Mouse (Mus musculus): ENCODE results near the gene Ttc7b.
A peak's percentile ranks its signal among the peaks of the same experiment; 100 is the strongest.

Ttc7b gene

DNA sequence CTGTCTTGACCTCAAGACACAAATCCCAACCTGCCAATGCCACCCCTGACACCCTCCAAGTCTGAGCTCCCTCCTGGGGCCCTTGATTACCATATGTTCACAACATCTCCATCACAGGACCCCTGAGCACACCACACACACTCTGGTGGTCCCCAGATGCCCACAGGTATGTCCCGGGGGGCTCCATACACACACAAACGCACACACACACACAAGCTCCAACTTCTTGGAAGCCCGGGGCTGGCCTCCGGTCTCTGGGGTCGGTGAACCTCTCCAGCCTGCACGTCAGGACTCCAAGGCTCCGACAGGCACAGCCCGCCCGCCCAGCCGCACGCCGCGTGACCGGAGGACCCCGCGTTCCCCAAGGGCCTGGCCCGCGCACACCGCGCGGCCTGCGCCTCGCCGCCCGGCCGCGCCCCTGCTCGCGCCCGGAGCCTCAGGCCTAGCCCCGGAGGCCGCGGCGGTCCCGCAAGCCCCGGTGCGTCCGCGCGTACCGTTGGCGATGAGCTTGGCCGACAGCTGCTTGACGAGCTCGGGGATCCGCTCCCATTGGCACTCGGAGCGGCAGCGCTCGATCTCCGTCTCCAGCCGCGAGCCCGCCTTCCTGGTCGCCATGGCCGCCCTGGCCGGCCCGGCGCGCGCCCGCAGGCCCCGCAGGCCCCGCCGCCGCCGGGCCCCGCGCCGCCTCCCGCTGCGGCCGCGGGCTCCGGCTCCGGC lies 391 bp downstream of the Ttc7b start:
- DNase-seq: peak; percentile 78 to 84

DNA sequence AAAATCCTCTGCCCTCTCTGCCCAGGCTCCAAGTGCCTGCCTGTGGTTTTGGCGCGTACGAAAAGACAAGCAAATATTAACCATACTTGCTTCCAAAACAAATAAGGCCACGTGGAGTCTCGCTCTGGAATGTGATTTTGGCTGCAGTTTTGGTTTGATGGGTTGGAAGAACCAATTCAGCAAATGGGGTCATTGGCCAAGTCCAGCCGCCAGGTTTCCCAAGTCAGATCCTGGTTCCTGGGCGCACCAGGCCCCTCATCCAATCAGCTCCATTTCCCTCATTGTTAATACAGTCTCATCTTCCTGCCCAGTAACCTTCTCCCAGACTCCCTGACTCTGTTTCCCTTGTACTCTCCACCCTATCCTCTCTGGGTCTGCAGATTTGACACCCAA lies 946 bp downstream of the Ttc7b start:
- DNase-seq: peak; percentile 54 to 59

DNA sequence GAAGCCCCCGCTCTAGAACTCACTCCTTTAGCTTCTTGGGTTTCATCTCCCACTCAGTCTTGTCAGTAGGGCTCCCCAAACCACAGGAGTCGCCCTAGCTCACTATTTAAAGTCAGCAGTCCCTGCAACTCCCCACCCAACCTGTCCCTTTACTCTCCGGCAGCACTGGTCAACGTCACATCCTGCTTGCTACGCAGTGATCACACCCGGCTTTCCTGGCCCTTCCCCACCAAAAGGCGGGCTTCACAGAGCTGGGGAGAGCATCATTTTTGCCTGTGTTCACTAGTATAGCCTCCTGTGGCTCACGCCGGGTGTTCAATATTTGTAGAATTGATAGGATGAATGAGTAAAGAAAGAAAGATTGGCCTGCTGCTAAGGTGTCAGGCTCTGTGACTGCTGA lies 3.3 kb downstream of the Ttc7b start:
- no peak for DNase-seq

DNA sequence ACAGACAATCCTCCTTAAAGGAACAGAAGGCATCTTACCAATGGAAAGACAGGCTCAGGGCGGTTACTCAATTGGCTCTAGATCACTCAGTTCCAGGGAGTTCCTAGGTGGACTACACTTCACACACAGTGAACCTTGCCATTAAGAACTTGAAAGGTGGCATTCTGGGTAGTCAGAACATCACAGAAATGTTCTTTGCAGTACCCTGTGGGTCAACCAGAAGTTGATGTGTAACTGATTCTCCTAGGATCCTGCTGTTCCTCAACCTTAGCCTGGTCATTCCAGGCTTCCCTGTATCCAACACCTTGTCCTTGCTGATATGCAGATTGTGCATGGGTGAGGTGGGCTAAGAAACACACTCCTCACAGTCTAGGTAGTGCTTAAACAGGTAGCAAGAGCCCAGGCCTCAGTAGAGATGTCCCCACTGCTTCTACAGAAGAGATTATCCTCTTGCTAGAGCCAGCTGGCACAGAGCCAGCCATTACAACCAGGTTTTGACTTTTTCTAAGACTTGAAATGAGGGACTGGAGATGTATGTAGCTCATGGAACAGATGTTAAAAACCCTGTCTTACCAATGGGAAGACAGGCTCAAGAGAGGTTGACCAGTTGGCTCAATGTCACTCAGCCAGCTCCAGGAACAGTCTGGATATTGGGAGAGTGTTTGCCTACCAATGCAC lies 4.3 kb downstream of the Ttc7b start:
- no peak for DNase-seq

DNA sequence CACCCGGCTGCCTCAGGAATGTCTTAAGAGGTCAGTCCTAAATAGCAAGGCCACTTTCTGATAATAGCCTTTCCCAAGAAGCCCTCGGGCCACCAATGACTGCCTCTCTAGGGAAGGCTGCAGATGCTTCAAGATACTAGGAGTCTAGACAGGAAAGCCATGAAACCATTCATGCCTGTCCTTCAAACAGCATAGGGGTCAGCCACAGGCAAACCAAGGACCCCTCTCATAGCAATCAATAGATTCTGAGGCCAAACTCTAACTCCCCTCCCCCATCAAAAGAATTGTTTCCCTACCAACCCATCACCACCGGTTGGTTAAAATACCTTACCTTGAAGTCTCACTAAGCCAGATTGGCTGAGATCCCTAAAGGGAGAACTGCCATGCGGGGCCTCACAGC lies 5.1 kb downstream of the Ttc7b start:
- DNase-seq: no peak

DNA sequence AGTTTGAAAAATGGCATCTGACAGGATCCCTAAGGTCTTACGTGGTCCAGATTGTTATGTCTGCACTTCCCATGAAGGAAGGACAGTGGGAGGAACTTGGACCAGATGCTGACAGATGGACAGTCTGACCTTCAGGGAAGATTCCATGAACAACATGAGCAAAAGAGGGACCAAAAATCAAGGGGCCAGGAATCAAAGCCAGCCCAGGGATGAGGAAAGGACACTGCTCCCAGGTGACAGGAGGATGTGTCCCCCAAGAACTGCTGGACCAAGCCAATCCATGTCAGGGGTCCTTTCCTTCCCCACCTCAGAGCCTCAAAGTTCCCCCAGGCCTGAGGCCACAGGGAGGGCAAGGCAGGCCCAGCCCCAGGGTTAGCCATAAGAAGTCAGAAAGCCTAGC lies 6.0 kb downstream of the Ttc7b start:
- DNase-seq: no peak

DNA sequence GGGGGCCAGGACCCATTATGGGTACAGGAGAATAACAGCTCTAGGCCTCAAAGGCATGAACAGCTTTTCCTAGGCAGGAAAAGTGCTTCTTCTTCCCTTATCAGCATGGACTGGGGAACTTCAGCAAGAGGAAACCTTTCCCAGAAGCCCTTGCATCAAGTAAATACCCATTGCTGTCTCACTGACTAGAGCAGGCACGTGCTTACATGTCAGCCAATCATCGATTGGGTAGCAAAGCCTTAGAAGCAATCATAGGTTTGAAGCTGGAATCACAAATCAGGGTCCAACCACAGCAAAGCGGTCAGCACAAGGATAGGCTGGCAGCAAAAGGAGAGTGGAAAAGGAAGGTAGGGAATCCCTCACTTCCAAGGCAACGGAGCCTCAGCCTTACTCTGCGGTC lies 7.5 kb downstream of the Ttc7b start:
- no peak for DNase-seq

DNA sequence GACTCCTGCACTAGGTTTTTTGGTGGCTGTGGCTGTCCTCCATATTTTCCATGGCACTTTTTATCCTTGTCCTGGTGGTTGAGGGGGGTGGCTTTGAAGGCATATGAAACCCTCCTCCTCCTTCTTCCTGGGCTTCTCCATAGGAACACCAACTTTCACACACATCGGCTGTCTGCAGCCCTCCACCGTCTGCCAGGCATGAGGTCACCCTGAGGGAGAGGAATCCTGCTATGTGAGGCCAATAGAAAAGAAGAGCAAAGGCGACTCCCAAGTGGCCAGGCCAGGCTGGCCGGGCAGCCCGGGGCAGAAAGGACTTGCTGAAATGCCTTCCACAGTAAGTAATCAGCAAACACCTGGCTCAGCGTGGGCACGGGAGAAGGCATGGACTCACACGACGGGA lies 8.0 kb downstream of the Ttc7b start:
- DNase-seq: no peak

DNA sequence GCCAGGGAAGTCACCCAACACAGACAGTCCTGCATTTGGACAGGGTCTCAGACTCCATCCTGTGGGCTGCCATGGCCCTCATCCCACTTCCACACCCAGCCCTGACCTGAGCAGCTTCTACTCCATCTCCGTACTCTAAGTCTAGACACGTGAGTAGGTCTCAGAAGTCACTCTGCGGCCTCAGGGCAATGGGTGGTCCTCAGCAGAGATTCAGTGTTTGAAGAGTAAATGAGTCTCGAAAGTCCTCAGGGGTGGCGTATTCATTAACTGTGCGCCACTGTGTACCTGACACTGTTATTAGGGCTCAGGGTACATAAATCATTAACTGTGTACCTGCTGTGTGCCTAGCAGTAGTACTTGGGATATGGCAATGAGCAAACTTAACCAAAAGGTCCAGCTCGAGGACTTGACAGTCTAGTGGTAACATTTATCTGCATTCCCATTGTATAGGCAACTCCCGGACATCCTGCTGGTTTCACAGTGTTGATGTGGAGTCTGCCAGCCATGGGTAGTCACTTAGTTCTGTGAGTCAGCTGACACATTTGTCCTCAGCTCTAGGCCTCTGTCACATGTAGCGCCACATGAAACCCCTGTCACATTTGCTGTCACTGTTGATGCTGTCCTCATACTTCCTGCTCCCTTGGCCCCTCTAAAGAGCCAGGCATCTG lies 10.9 kb downstream of the Ttc7b start:
- no peak for DNase-seq

DNA sequence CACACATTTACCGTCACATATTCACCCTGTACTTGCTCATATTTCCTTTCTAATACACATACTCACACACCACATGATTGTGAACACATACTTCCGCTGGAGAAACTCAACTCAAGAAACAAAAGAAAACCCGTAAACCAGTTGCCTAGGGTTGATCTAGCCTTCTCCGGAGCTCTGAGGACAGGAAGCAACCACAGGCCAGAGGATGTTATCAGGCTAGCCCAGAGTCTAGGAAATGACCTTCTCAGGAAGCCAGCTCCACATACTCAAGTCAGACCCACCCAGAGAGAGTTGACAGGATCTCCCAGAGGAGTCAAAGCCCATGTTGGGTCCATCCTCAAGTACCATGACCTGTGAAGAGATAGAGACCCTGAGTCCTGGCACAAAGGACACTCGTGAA lies 12.0 kb downstream of the Ttc7b start:
- no peak for DNase-seq

DNA sequence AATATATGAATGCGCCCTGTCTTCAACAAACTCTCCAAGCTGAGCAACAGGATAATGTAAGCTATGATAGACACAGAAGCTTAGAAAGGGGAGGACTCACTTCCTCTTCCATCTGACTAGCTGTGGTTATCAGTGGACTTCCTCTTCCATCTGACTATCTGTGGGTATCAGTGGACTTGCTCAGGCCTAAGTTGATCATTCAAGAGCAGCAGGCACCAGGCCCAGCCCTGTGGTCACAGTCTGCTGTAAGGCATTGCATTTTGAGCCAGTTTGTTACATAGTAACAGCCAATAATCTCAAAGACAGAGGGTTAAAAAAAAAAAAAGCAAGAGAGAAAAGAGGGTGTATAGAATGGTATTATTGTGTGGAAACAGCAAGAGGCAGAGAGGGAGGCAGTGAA lies 15.1 kb downstream of the Ttc7b start:
- no peak for DNase-seq

DNA sequence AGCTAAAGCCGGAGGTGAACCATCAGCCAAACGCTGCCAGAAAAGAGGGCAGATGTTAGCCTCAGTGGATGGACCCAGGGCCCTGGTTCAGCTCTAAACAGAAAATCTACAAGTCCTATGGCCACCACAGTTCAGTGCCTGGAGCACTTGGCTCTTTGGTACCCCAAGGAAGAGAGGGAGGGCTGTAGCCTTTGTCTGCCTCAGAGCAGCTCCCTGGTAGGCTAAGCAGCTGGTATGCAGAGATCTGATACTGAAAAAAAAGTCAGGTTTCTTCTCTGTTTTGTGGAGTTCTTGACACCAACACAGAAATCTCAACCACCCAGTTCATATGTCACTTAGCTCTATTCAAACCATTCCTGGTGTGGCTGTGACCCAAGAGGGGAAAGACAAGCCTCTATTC lies 16.0 kb downstream of the Ttc7b start:
- no peak for DNase-seq

DNA sequence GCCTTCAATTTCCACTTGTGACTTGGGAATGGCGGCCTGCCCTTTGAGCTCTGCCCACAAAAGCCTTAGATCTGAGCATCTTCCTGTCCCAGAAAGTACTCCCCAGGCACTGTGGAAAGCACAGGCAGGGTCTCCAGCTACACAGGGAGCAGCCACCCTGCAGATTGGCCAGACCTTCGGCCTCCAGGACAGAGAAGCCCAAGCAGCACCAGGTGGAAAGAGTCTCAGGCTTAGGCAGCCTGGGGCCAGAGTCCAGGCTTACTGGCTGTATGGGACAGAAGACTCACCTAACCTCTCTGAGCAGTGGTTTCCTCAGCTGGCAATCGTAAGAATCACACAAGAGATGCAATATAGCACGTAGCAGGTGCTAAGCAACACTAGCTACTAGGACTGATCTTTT lies 17.0 kb downstream of the Ttc7b start:
- no peak for DNase-seq

DNA sequence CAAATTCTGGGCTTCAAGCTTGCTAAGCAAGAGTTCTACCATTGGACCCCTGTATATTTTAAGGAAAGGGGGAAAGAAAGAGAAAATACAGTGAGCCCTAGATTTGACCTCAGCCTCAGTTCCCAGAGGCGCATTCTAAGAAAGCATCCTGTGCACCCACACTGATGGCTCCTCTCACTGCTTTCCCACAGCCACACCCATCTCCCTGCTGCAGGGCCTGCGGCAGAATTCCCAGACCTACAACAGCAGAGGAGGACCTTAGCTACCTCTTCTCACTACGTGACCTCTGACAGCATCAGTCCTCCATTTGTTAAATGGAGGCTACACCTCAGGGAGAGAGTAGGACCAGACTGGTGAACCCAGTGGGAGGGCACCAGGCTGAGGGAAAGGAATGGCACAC lies 18.1 kb downstream of the Ttc7b start:
- DNase-seq: no peak

DNA sequence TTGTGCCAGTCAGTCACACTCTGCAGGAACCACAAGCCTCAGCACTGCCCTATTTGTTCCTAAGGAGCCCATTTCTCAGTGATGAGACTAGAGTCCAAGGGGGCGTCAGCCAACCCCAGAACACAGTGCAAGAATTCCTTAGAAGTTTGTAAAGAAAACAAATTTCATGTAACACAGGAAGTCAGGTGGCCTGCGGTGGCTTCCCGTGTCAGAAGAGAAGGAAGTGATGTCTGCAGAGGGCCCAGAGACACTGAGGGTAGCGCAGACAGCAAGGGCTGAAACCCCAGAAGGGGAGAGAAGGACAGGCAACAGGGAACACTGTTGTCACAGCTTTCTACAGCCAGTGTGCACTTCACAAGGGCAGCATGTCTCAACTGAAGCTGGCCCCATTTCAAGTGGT lies 19.4 kb downstream of the Ttc7b start:
- DNase-seq: no peak

DNA sequence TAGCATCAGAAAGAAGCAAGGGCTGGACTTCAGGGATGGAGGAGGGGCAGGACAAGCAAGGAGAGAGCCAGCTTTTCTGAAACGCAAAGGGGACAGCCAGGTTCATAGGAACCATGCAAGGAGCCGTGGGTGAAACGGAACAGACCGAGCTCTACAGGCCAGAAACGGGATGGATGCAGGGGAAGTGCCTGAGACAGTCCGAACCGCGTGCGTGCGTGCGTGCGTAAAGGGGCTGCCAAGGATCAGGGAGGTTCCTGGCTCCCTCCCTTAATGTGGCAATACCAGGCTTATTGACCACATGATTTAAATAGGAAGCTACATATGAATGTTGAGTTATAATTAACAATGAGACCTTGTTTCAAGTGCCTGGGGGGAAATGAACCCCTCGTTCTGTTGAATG lies 21.2 kb downstream of the Ttc7b start:
- DNase-seq: no peak

DNA sequence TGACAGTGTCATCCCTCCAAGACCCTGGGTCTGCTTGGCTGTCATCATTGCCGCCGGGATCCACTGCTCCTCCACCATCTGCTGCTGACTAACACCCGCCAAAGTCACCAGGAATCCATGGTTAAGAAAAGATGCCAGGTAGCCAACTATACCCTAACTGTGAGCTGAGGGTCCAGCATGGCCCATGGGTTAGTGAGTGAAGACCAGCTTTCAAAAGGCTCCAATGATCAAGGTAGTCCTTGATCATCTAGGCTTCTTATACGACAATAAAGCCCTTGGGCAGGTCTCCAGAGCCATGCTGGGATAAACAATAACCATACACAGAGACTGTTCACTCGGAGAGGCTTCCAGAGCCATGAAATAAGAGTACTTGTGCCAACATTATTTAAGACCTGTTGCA lies 22.6 kb downstream of the Ttc7b start:
- peak; percentile 55 for DNase-seq

DNA sequence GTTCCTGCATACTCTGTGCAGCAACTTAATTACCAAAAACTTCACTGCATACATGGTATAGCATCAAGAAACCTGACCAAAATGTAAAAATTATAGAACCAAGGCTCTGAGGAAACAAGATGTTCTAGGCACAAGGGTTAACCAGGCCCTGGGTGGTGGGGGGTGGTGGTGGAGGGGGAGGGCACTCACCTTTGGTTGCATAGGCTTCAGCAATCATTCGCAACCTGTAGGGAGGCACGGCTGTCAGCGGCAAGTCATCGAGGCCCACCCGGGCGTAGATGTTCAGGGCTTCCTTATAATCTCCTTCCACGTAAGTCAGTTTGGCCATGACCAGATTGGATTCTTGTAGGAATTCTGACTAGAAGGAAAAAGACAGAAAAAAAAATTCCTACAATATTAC lies 25.5 kb downstream of the Ttc7b start:
- no peak for DNase-seq

DNA sequence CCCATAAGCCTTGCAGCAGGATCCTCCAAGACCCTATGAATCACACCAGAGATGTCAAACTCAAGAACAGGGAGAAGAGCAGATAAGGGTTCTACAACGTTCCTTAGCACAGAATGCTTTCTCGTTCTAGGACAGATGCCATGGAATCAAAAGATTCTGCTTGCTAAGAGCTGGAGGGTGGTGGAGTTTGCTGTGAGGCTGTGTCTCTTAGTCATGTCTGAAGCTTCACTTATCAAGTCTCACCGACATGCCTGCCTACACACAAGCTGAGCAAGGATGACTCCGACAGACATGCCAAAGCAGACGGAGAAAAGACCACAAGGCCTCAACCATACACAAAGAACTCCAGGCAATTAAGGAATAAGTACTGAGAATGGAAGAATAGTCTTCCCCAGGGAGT lies 27.4 kb downstream of the Ttc7b start:
- DNase-seq: no peak

DNA sequence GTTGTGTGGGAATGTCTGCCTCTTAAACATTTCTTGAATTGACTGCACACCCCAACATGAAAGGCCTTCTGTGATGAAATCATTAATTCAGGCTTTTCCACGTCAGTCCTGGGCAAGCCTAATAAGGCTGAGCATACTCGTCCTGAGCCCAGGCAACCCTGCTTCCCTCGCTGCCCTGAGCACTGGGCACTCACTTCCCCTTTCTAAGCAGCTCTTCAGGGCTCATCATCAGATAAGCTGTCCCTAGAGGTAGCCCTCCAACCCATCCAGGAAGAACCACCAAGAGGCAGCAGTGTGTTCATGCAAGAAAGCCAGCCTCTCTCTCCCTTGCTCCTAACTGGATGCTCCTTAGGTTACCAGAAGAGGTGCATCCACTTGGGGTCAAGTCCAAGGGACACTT lies 27.9 kb downstream of the Ttc7b start:
- DNase-seq: no peak

DNA sequence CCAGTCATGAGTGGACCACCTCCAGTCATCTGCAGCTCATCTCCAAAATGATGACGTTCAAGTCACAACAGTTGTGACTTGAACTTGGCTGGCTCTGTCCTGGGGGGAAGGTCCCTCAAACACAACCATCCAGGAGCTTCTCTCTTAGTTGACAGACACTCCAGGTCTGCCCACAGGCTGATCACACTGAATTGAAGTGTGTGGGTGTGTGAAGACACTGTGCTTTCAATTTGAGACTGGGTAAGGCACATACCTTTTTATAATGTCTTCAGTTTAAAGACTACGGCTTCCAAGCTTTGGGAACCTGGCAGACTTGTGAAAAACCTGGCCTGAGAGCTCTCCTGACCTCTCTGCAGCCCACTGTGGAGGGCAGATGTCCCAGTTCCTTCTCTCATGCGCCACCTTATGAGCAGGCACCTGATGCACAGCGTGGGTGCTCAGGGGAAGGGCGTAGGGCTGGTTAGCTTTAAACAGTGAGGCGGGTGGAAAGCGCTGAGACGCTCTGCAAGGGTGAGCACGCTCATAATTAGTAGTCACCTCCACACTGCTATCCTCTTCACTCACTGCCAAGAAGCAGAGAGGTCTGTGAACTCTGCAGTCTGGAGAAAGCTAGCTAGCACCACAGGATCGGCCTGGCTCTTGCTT lies 28.5 kb downstream of the Ttc7b start:
- DNase-seq: peak in 1 of 2 experiments; percentile 59

DNA sequence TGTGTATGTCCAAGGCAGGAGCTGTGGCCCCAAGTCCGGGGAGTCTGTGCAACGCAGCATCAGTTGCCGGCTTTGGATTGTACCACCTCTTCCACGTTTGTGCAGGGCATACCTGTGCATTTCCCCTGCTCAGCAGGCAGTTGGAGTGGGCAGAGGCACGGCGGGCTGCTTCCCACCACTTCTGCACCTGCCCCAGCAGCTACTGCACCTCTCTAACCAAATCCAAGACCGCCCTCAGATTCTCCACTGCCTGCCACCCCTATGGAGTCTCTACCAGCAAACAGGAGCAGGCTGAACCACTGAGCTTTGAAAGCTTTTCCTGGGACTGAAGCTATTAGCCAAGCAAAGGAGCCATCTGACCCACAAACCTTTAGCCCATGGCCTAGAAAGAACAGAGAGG lies 30.8 kb downstream of the Ttc7b start:
- no peak for DNase-seq

DNA sequence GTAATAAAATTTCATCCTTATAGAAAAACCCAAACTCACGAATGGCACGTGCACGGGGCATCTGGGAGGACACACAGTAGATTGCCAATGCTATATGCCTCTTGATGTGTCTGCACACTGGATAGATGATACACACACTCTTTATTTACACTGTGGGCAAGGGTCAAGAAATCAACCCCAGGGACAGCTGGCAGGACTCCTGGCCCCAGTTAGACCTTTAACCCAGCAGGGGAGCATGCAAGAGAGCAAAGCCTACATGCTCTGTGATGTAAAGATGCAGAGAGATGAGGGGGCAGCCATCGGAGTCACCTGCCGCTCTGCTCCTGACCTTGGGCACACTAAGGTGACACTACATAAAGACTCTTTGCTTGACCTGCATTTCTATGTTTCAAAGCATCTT lies 32.3 kb downstream of the Ttc7b start:
- DNase-seq: no peak

DNA sequence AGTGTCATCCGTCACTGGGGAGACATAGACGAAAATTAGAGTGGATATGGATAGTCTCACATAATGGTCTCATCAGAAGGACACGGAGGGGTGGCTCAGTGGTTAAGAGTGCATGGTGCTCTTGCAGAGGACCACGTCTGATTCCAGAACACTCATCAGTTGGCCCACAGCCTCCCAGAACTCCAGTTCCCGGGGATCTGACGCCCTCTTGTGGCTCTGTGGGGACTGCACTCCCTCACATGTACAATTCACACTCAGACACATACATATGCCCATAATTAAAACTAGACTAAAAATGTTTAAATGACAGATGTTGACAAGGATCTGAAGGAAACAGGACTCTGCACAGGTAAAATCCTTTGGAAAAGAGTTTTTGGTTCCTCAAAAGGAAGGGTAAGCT lies 34.4 kb downstream of the Ttc7b start:
- DNase-seq: peak in 1 of 2 experiments; percentile 52

All from cerebellum, postnatal 25 days (tissue).